Mouse (Mus musculus) stomach, postnatal 0 days (tissue): ENCODE data around the gene Fyb2.

ENCODE experiments used
- CTCF ChIP-seq: IDR thresholded peaks from 2 replicates; pipeline ENCODE4 v1.5.1; 2016; ENCODE audit warnings: antibody characterized with exemption, low read depth, mild to moderate bottlenecking, moderate library complexity
- EP300 ChIP-seq: optimal IDR thresholded peaks from 2 replicates; pipeline ENCODE3; 2016; ENCODE audit warnings: antibody characterized with exemption

DNA sequence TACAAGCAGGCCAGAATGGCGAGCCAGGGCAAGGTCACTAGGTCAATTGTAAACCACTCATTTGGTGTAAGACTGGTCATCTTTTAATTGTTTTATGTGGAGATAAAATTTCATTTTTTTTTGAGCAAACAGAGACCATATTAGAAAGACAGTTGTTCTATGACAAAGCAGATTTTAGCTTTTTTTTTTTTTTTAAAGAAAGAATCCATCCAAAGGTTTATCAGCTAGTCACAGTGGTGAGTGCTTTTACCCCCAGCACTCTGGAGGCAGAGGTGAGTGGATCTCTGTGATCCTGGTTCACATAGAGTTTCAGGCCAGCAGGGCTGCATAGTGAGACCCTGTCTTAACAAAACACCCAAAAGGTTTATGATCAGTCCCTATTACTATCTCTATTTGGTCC lies 31.2 kb downstream of the Fyb2 start:
- no peak for TF ChIP-seq EP300
- no peak for TF ChIP-seq CTCF
